In the genomic region with DNA sequence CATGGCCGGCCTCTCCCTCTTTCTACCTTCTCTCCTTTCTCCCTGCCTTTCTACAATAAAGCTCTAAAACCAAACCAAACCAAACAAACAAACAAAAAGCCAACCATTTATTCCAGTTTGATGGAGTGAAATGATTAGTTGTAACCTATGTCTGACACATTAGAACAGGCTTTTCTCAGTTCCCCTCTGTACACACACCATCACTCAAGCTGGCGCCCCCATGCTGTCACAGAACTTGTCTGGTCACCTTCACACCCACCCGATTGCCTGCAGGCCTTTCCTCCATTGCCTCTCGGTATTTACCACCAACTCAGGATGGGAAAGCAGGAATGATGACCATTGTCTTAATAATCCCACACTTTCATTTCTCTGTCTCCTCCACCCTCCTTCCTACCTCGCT, we compare ENCODE assay signal across 17 mouse cellular contexts.
"Had no signal": no experiment of that assay in that cellular context is flagged by ENCODE, and none has a peak within 500 bp of the region (broad histone marks: within the 10 kb centered on the region; RNA-seq: fewer than 3 reads in every experiment).

No protein-coding gene starts in this region.

- H3K27ac ChIP-seq: limb, embryonic 13.5 days; liver, embryonic 13.5 days; macrophage; midbrain, embryonic 10.5 days; midbrain, embryonic 13.5 days; neural tube, embryonic 13.5 days; stomach, embryonic 15.5 days had no signal

- H3K9me3 ChIP-seq: limb, embryonic 13.5 days; liver, embryonic 13.5 days; midbrain, embryonic 10.5 days; midbrain, embryonic 13.5 days; neural tube, embryonic 13.5 days; stomach, embryonic 15.5 days had no signal

- H3K4me1 ChIP-seq: limb, embryonic 13.5 days; liver, embryonic 13.5 days; midbrain, embryonic 10.5 days; midbrain, embryonic 13.5 days; neural tube, embryonic 13.5 days; stomach, embryonic 15.5 days had no signal

- DNase-seq: kidney, adult 9 months; kidney, postnatal 14 days; kidney, postnatal 4 days; left cerebral cortex, postnatal 4 days; liver, embryonic 13.5 days; lung, embryonic 14.5 days; right cerebral cortex, postnatal 4 days; thymus, postnatal 25 days had no signal

- H3K4me3 ChIP-seq: limb, embryonic 13.5 days; liver, embryonic 13.5 days; midbrain, embryonic 10.5 days; midbrain, embryonic 13.5 days; myocyte; neural tube, embryonic 13.5 days; stomach, embryonic 15.5 days had no signal

- ATAC-seq: lung, postnatal 0 days; midbrain, embryonic 13.5 days; midbrain, embryonic 16.5 days had no signal

- H3K4me2 ChIP-seq: limb, embryonic 13.5 days; liver, embryonic 13.5 days; lung, embryonic 14.5 days; midbrain, embryonic 13.5 days; neural tube, embryonic 13.5 days; stomach, embryonic 15.5 days had no signal

- H3K9ac ChIP-seq: limb, embryonic 13.5 days; liver, embryonic 13.5 days; lung, embryonic 14.5 days; midbrain, embryonic 13.5 days; neural tube, embryonic 13.5 days; stomach, embryonic 15.5 days had no signal

- H3K27me3 ChIP-seq: limb, embryonic 13.5 days; liver, embryonic 13.5 days; midbrain, embryonic 13.5 days; neural tube, embryonic 13.5 days; stomach, embryonic 15.5 days had no signal
